Mouse (Mus musculus): ENCODE measurements around the gene BC034090. TPM values are rescaled to one million over a fixed set of nuclear protein-coding genes. Genes with fewer than 3 reads are reported as not detected.

BC034090 gene
- polyA plus RNA-seq, 1 experiment: 4.9 TPM

DNA sequence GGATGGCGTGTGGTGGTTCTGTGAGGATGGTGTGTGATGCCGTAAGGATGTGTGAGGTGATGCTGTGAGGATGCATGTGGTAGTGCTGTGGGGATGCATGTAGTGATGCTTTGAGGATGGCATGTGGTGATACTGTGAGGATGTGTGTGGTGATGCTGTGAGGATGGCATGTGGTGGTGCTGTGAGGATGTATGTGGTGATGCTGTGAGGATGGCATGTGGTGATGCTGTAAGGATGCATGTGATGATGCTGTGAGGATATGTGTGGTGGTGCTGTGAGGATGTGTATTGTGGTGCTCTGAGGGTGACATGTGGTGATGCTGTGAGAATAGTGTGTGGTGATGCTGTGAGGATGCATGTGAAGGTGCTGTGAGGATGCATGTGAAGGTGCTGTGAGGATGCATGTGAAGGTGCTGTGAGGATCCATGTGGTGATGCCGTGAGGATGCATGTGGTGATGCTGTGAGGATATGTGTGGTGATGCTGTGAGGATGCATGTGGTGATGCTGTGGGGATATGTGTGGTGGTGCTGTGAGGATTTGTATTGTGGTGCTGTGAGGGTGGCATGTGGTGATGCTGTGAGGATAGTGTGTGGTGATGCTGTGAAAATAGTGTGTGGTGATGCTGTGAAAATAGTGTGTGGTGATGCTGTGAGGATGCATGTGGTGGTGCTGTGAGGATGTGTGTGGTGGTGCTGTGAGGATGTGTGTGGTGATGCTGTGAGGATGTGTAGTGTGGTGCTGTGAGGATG is 71.2 kb downstream of the BC034090 start:
- H3K4me3 ChIP-seq (ENCODE audit: insufficient read depth, poor library complexity, severe bottlenecking): no peak overlapping the region

DNA sequence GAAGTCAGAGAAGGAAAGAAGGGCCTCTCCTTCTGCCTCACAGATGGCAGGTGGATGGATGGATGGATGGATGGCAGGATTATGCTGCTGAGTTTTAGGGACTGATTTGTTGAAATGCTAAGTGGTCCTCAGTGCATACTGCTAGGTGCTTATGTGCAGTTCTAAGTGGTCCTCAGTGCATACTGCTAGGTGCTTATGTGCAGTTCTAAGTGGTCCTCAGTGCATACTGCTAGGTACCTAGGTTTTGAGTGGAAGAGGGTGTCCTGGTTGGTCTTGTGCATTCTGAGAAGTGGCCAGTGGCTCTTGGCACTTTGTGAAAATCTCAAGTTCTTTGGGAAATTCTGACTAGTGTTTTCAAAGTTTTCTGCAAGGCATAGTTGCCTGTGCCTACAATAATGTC is 74.3 kb downstream of the BC034090 start:
- TF ChIP-seq CTCF (IDR thresholded peaks at IDR 0.05; ENCODE audit: control insufficient read depth, insufficient read depth, insufficient read length): no peak
- TF ChIP-seq USF1 (IDR thresholded peaks at IDR 0.05; ENCODE audit: low read depth): no peak
- TF ChIP-seq MYOG (IDR thresholded peaks at IDR 0.05; ENCODE audit: control insufficient read depth, extremely low read depth, insufficient read length): no peak
- no peak for TF ChIP-seq CEBPB (IDR thresholded peaks at IDR 0.05; ENCODE audit: low read depth)
- TF ChIP-seq FOSL1 (IDR thresholded peaks at IDR 0.05; ENCODE audit: insufficient read depth, low read length, poor library complexity, severe bottlenecking): no peak
- TF ChIP-seq MYOD1 (IDR thresholded peaks at IDR 0.05; ENCODE audit: control insufficient read depth, insufficient read length, low read depth): no peak
- no peak for TF ChIP-seq MAX (IDR thresholded peaks at IDR 0.05)
- H3K4me3 ChIP-seq (ENCODE audit: insufficient read depth, poor library complexity, severe bottlenecking): no peak overlapping the region
- peaks cover 4% of the 10 kb centered on the region for H3K79me3 ChIP-seq (ENCODE audit: low read depth)
- H3ac ChIP-seq (ENCODE audit: control insufficient read depth, insufficient read length, low read depth): no peak overlapping the region
- H3K27me3 ChIP-seq (ENCODE audit: control insufficient read depth, insufficient read depth, insufficient read length): no peaks in the 10 kb centered on the region
- peaks cover 31% of the 10 kb centered on the region for H3K79me2 ChIP-seq (ENCODE audit: control insufficient read depth, insufficient read depth)
- no peaks in the 10 kb centered on the region for H3K36me3 ChIP-seq (ENCODE audit: control insufficient read depth, insufficient read depth)

More for the DNA sequence above, 71.2 kb downstream of the BC034090 start:
- TF ChIP-seq MYOD1 (IDR thresholded peaks at IDR 0.05; ENCODE audit: control insufficient read depth, insufficient read length, low read depth) (no peak), MYOG (IDR thresholded peaks at IDR 0.05; ENCODE audit: control insufficient read depth, extremely low read depth, insufficient read length) (no peak), FOSL1 (IDR thresholded peaks at IDR 0.05; ENCODE audit: insufficient read depth, low read length, poor library complexity, severe bottlenecking) (no peak), CTCF (IDR thresholded peaks at IDR 0.05; ENCODE audit: control insufficient read depth, insufficient read depth, insufficient read length) (no peak), MAX (IDR thresholded peaks at IDR 0.05) (no peak), USF1 (IDR thresholded peaks at IDR 0.05; ENCODE audit: low read depth) (no peak), CEBPB (IDR thresholded peaks at IDR 0.05; ENCODE audit: low read depth) (no peak)
- no peaks in the 10 kb centered on the region for H3K27me3 ChIP-seq (ENCODE audit: control insufficient read depth, insufficient read depth, insufficient read length)
- no peak overlapping the region for H3ac ChIP-seq (ENCODE audit: control insufficient read depth, insufficient read length, low read depth)
- peaks cover 4% of the 10 kb centered on the region for H3K79me3 ChIP-seq (ENCODE audit: low read depth)
- peaks cover 11% of the 10 kb centered on the region for H3K36me3 ChIP-seq (ENCODE audit: control insufficient read depth, insufficient read depth)
- peaks cover 6% of the 10 kb centered on the region for H3K79me2 ChIP-seq (ENCODE audit: control insufficient read depth, insufficient read depth)

DNA sequence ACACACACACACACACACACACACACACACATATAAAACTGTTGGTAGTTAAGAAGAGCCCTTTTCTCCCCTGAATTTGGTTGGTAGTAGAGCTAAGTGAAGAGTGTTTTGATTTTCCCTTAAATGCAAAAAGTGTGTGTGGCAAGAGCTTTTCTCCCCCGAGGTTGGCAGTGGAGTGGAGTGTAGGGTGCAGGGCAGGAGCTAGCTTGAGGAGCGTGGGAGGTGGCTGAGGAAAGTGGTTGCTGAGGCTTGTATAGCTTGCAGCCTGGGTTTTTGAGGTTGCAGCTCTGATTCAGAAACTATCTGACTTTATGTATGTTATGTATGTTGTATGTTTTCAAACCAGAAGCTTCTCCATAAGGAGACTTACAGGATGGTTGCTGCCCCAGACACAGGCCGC is 76.8 kb downstream of the BC034090 start:
- no peaks in the 10 kb centered on the region for H3K36me3 ChIP-seq (ENCODE audit: control insufficient read depth, insufficient read depth)
- no peak overlapping the region for H3ac ChIP-seq (ENCODE audit: control insufficient read depth, insufficient read length, low read depth)
- H3K27me3 ChIP-seq (ENCODE audit: control insufficient read depth, insufficient read depth, insufficient read length): no peaks in the 10 kb centered on the region
- peaks cover 38% of the 10 kb centered on the region for H3K79me2 ChIP-seq (ENCODE audit: control insufficient read depth, insufficient read depth)
- no peak overlapping the region for H3K4me3 ChIP-seq (ENCODE audit: insufficient read depth, poor library complexity, severe bottlenecking)
- peaks cover 10% of the 10 kb centered on the region for H3K79me3 ChIP-seq (ENCODE audit: low read depth)
- TF ChIP-seq CEBPB (IDR thresholded peaks at IDR 0.05; ENCODE audit: low read depth) (no peak), USF1 (IDR thresholded peaks at IDR 0.05; ENCODE audit: low read depth) (no peak), MAX (IDR thresholded peaks at IDR 0.05) (no peak), MYOD1 (IDR thresholded peaks at IDR 0.05; ENCODE audit: control insufficient read depth, insufficient read length, low read depth) (no peak), FOSL1 (IDR thresholded peaks at IDR 0.05; ENCODE audit: insufficient read depth, low read length, poor library complexity, severe bottlenecking) (no peak), MYOG (IDR thresholded peaks at IDR 0.05; ENCODE audit: control insufficient read depth, extremely low read depth, insufficient read length) (no peak), CTCF (IDR thresholded peaks at IDR 0.05; ENCODE audit: control insufficient read depth, insufficient read depth, insufficient read length) (no peak)

Other genes with a start within 250 kb of the BC034090 start
- 24.4 TPM for gene Ier5, start 144.8 kb downstream of the BC034090 start, polyA plus RNA-seq (2012; fragmentation: generic; extraction: Trizol)
- 1.1 TPM for gene Mr1, start 97.6 kb downstream of the BC034090 start, polyA plus RNA-seq (2012; fragmentation: generic; extraction: Trizol)
- gene Stx6, start 85.7 kb downstream of the BC034090 start, polyA plus RNA-seq (2012; fragmentation: generic; extraction: Trizol): 30.5 TPM
- 4.3 TPM for gene Xpr1, start 173.0 kb upstream of the BC034090 start, polyA plus RNA-seq (2012; fragmentation: generic; extraction: Trizol)

Measured in C2C12 (cell line).